Mouse (Mus musculus): ENCODE data around the gene Ptprj. TPM values are rescaled to one million over a fixed set of nuclear protein-coding genes. Genes with fewer than 3 reads are reported as not detected.
"Not testable (repeated sequence)": the region's sequence is repeated elsewhere in the genome, so short reads cannot be mapped to it uniquely, and the experiment has no call there.

Ptprj gene
- polyA plus RNA-seq, 1 experiment = 23.2 TPM

- TF ChIP-seq CTCF (conservative IDR thresholded peaks at IDR 0.05; ENCODE audit: insufficient read depth, insufficient read length, low read depth, low read length) (no peak), POLR2A (IDR thresholded peaks at IDR 0.05; ENCODE audit: low read depth, low read length) (no peak)
- Histone ChIP-seq H3K36me3 (ENCODE audit: control insufficient read depth, insufficient read depth, low read length) (no peaks in the 10 kb centered on the region; the same call in 1 of the 2 replicates), H3K4me1 (ENCODE audit: control insufficient read depth, insufficient read depth, low read length) (no peaks in the 10 kb centered on the region), H3K27me3 (replicated peaks; ENCODE audit: control insufficient read depth, insufficient read depth, low read length) (no peaks in the 10 kb centered on the region), H3K27ac (ENCODE audit: insufficient read depth, low read depth, low read length) (no peak overlapping the region), H3K4me3 (ENCODE audit: insufficient read depth, low read depth, low read length) (no peak overlapping the region)
- 96% methylated on average over 5 of the region's 5 CpGs for WGBS
- DNase-seq = no peak
Measured at GRCm38 (mm10) chr2:90463735-90464134, 116.7 kb downstream of the Ptprj start.

GRCm38 (mm10) chr2:90462252-90462651 lies 118.2 kb downstream of the Ptprj start:
- no peaks in the 10 kb centered on the region for H3K4me1 ChIP-seq (ENCODE audit: control insufficient read depth, insufficient read depth, low read length)
- no peak overlapping the region for H3K4me3 ChIP-seq (ENCODE audit: insufficient read depth, low read depth, low read length)
- no peaks in the 10 kb centered on the region for H3K27me3 ChIP-seq (replicated peaks; ENCODE audit: control insufficient read depth, insufficient read depth, low read length)
- H3K27ac ChIP-seq (ENCODE audit: insufficient read depth, low read depth, low read length) = no peak overlapping the region
- no peak for DNase-seq
- TF ChIP-seq CTCF (conservative IDR thresholded peaks at IDR 0.05; ENCODE audit: insufficient read depth, insufficient read length, low read depth, low read length) (no peak), POLR2A (IDR thresholded peaks at IDR 0.05; ENCODE audit: low read depth, low read length) (no peak)
- no peaks in the 10 kb centered on the region; the same call in 1 of the 2 replicates for H3K36me3 ChIP-seq (ENCODE audit: control insufficient read depth, insufficient read depth, low read length)

GRCm38 (mm10) chr2:90457946-90458345 lies 122.5 kb downstream of the Ptprj start:
- Histone ChIP-seq H3K4me1 (ENCODE audit: control insufficient read depth, insufficient read depth, low read length) (no peaks in the 10 kb centered on the region), H3K27ac (ENCODE audit: insufficient read depth, low read depth, low read length) (no peak overlapping the region), H3K27me3 (replicated peaks; ENCODE audit: control insufficient read depth, insufficient read depth, low read length) (no peaks in the 10 kb centered on the region), H3K4me3 (ENCODE audit: insufficient read depth, low read depth, low read length) (no peak overlapping the region), H3K36me3 (ENCODE audit: control insufficient read depth, insufficient read depth, low read length) (no peaks in the 10 kb centered on the region; the same call in 1 of the 2 replicates)
- 88% methylated on average over 12 of the region's 12 CpGs for WGBS
- TF ChIP-seq CTCF (conservative IDR thresholded peaks at IDR 0.05; ENCODE audit: insufficient read depth, insufficient read length, low read depth, low read length) (no peak), POLR2A (IDR thresholded peaks at IDR 0.05; ENCODE audit: low read depth, low read length) (no peak)
- DNase-seq = no peak

- no peak overlapping the region for H3K4me3 ChIP-seq (ENCODE audit: insufficient read depth, low read depth, low read length)
- H3K36me3 ChIP-seq (ENCODE audit: control insufficient read depth, insufficient read depth, low read length) = no peaks in the 10 kb centered on the region
- TF ChIP-seq CTCF (conservative IDR thresholded peaks at IDR 0.05; ENCODE audit: insufficient read depth, insufficient read length, low read depth, low read length) (no peak), POLR2A (IDR thresholded peaks at IDR 0.05; ENCODE audit: low read depth, low read length) (no peak)
- no peaks in the 10 kb centered on the region for H3K27me3 ChIP-seq (replicated peaks; ENCODE audit: control insufficient read depth, insufficient read depth, low read length)
- H3K27ac ChIP-seq (ENCODE audit: insufficient read depth, low read depth, low read length) = no peak overlapping the region
- 65% methylated on average over 3 of the region's 3 CpGs for WGBS
- H3K4me1 ChIP-seq (ENCODE audit: control insufficient read depth, insufficient read depth, low read length) = peaks cover 7% of the 10 kb centered on the region; the same call in 1 of the 2 replicates
- no peak for DNase-seq
Measured at GRCm38 (mm10) chr2:90452380-90452779, 128.1 kb downstream of the Ptprj start.

GRCm38 (mm10) chr2:90448967-90449740 lies 131.3 kb downstream of the Ptprj start:
- no peak for TF ChIP-seq POLR2A (IDR thresholded peaks at IDR 0.05; ENCODE audit: low read depth, low read length)
- TF ChIP-seq CTCF (conservative IDR thresholded peaks at IDR 0.05; ENCODE audit: insufficient read depth, insufficient read length, low read depth, low read length) = no peak
- H3K27ac ChIP-seq (ENCODE audit: insufficient read depth, low read depth, low read length) = peak overlapping the region; percentile 77; the same call in 1 of the 2 replicates
- WGBS = 55% methylated on average over 15 of the region's 15 CpGs
- peak; percentile 64 for DNase-seq
- no peaks in the 10 kb centered on the region for H3K36me3 ChIP-seq (ENCODE audit: control insufficient read depth, insufficient read depth, low read length)
- no peak overlapping the region for H3K4me3 ChIP-seq (ENCODE audit: insufficient read depth, low read depth, low read length)
- peaks cover 7% of the 10 kb centered on the region; the same call in 1 of the 2 replicates for H3K4me1 ChIP-seq (ENCODE audit: control insufficient read depth, insufficient read depth, low read length)
- H3K27me3 ChIP-seq (replicated peaks; ENCODE audit: control insufficient read depth, insufficient read depth, low read length) = no peaks in the 10 kb centered on the region

GRCm38 (mm10) chr2:90443811-90444210 lies 136.6 kb downstream of the Ptprj start:
- Histone ChIP-seq H3K4me3 (ENCODE audit: insufficient read depth, low read depth, low read length) (no peak overlapping the region), H3K36me3 (ENCODE audit: control insufficient read depth, insufficient read depth, low read length) (no peaks in the 10 kb centered on the region), H3K27me3 (replicated peaks; ENCODE audit: control insufficient read depth, insufficient read depth, low read length) (no peaks in the 10 kb centered on the region), H3K4me1 (ENCODE audit: control insufficient read depth, insufficient read depth, low read length) (no peaks in the 10 kb centered on the region), H3K27ac (ENCODE audit: insufficient read depth, low read depth, low read length) (no peak overlapping the region)
- 81% methylated on average over 5 of the region's 5 CpGs for WGBS
- TF ChIP-seq CTCF (conservative IDR thresholded peaks at IDR 0.05; ENCODE audit: insufficient read depth, insufficient read length, low read depth, low read length) (no peak), POLR2A (IDR thresholded peaks at IDR 0.05; ENCODE audit: low read depth, low read length) (no peak)
- DNase-seq = no peak

GRCm38 (mm10) chr2:90441811-90442210 lies 138.6 kb downstream of the Ptprj start:
- DNase-seq = peak; percentile 59
- not testable (repeated sequence) for H3K4me1 ChIP-seq (ENCODE audit: control insufficient read depth, insufficient read depth, low read length); H3K27ac ChIP-seq (ENCODE audit: insufficient read depth, low read depth, low read length); H3K4me3 ChIP-seq (ENCODE audit: insufficient read depth, low read depth, low read length); H3K27me3 ChIP-seq (replicated peaks; ENCODE audit: control insufficient read depth, insufficient read depth, low read length); H3K36me3 ChIP-seq (ENCODE audit: control insufficient read depth, insufficient read depth, low read length)
- 57% methylated on average over 4 of the region's 4 CpGs for WGBS

- not testable (repeated sequence) for H3K4me3 ChIP-seq (ENCODE audit: insufficient read depth, low read depth, low read length); H3K27me3 ChIP-seq (replicated peaks; ENCODE audit: control insufficient read depth, insufficient read depth, low read length); H3K4me1 ChIP-seq (ENCODE audit: control insufficient read depth, insufficient read depth, low read length); H3K27ac ChIP-seq (ENCODE audit: insufficient read depth, low read depth, low read length); H3K36me3 ChIP-seq (ENCODE audit: control insufficient read depth, insufficient read depth, low read length); DNase-seq
Measured at GRCm38 (mm10) chr2:90440169-90440568, 140.3 kb downstream of the Ptprj start.

GRCm38 (mm10) chr2:90437453-90437852 lies 143.0 kb downstream of the Ptprj start:
- H3K4me3 ChIP-seq (ENCODE audit: insufficient read depth, low read depth, low read length); DNase-seq; H3K36me3 ChIP-seq (ENCODE audit: control insufficient read depth, insufficient read depth, low read length); H3K4me1 ChIP-seq (ENCODE audit: control insufficient read depth, insufficient read depth, low read length); H3K27ac ChIP-seq (ENCODE audit: insufficient read depth, low read depth, low read length); H3K27me3 ChIP-seq (replicated peaks; ENCODE audit: control insufficient read depth, insufficient read depth, low read length): not testable (repeated sequence)
- 100% methylated on average over 1 of the region's 5 CpGs for WGBS

GRCm38 (mm10) chr2:90429782-90430181 lies 150.7 kb downstream of the Ptprj start:
- not testable (repeated sequence) for H3K4me1 ChIP-seq (ENCODE audit: control insufficient read depth, insufficient read depth, low read length); H3K27me3 ChIP-seq (replicated peaks; ENCODE audit: control insufficient read depth, insufficient read depth, low read length); DNase-seq; H3K4me3 ChIP-seq (ENCODE audit: insufficient read depth, low read depth, low read length); H3K36me3 ChIP-seq (ENCODE audit: control insufficient read depth, insufficient read depth, low read length); H3K27ac ChIP-seq (ENCODE audit: insufficient read depth, low read depth, low read length)
- no CpG with 5 or more reads among the region's 4 CpGs for WGBS

Data from kidney, adult 2 months (tissue).